Mouse (Mus musculus): ENCODE measurements around the gene Kmt2d. TPM values are rescaled to one million over a fixed set of nuclear protein-coding genes. Genes with fewer than 3 reads are reported as not detected.
"Not testable (repeated sequence)": the region's sequence is repeated elsewhere in the genome, so short reads cannot be mapped to it uniquely, and the experiment has no call there.

The Kmt2d gene
- polyA plus RNA-seq, 1 experiment: 267 TPM

DNA sequence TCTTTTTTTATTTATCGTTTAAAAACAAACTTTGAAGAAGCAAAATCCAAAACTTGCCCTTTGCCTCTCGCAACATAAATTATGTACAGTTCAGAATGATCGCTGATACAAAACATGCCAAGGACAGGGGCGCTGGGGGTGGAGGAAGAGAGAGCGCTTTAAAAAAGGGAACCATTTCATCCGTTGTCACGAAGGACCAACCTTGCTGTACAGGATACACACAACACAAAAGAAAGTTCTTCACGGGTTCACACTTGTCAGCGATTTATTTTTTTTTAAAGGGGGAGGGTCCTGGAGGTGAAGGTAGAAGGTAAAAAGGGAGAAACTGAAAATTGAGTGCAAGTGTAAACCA lies 39.3 kb downstream of the Kmt2d start:
- WGBS: 6% methylated on average over 9 of the region's 9 CpGs
- Histone ChIP-seq H3K4me1 (ENCODE audit: control insufficient read depth, insufficient read depth, low read length) (peaks cover 7% of the 10 kb centered on the region; the same call in 1 of the 2 replicates), H3K4me3 (ENCODE audit: insufficient read depth, low read depth, low read length) (peak overlapping the region; percentile 58), H3K27ac (ENCODE audit: insufficient read depth, low read depth, low read length) (peak overlapping the region; percentile 83)
- no peak for TF ChIP-seq POLR2A (IDR thresholded peaks at IDR 0.05; ENCODE audit: insufficient read depth, low read depth, low read length)
- TF ChIP-seq CTCF (IDR thresholded peaks at IDR 0.05; ENCODE audit: insufficient read depth, low read depth, low read length): no peak

DNA sequence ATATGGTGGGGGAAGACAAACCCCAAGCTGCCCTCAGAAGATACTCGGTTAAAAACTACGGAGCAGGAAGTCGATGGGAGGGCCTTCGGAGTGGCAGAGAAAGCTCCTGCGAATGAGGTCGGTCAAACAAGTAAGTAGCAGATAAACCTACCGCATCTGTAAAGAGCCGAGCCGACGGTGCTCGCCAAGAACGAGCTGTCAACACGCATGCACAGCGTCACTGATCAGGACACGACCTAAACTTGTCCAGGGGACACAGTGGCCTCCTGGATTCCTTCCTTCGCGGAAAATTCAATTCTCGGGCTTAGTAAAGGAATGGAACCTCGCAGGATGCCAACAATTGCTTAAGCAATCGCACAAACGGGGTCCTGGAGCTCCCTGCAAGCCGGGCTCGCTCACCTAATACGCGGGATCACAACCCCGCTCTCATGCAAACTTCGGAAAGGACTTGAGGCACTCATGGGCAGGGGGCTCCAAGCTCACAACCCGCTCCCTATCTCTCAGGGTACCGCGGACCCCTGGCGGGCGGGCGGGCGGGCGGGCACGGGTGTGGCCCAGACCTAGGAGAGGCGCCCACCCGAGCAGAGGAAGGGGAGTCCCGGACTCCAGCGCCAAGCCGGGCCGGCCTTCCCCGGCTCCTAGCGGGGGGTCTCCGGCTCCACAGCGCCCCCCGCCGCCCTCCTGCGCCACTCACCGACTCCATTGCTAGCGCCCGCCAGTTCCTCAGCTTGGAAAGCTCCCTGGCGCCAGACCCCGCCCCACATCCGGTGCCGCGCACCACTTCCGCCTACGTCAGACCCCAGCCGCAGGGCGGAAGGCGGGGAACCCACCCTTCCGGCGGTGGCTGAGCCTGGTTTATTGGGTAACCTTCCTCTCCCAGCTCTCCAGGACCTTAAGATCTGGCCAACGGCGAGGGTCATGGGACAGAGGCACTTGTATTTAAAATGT lies 40.0 kb downstream of the Kmt2d start, which contains the start of gene Prkag1:
Gene Prkag1, minus strand, starts transcription at position 786 of the 948 bp plus-strand sequence.
- Histone ChIP-seq H3K4me1 (ENCODE audit: control insufficient read depth, insufficient read depth, low read length) (peaks cover 7% of the 10 kb centered on the region; the same call in 1 of the 2 replicates), H3K27ac (ENCODE audit: insufficient read depth, low read depth, low read length) (peak within 1 kb of the TSS; percentile 83), H3K4me3 (ENCODE audit: insufficient read depth, low read depth, low read length) (peak within 1 kb of the TSS; percentile 58)
- WGBS: under 1% methylated on average over 65 of the region's 66 CpGs
- TF ChIP-seq CTCF (IDR thresholded peaks at IDR 0.05; ENCODE audit: insufficient read depth, low read depth, low read length) (peak; percentile 34; the same call in 1 of the 2 replicates), POLR2A (IDR thresholded peaks at IDR 0.05; ENCODE audit: insufficient read depth, low read depth, low read length) (no peak)

DNA sequence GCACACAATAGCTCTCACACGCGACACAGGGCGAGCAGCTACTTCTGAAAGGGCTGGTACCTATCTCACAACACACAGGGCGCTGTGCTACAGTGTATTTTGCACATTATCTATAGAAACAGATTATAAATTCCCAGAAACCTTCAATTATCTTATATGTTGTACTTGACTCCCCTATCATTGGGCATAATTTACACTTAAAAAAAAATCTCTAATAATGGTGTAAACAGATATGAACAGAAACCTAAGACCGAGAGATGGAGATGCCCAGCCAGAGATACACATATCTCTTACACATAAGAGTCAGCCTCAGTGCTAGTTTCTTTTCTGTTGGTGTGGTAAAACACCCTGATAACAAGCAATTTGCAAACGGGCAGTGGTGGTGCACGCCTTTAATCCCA lies 43.4 kb downstream of the Kmt2d start:
- 85% methylated on average over 7 of the region's 7 CpGs for WGBS
- no peak overlapping the region for H3K27ac ChIP-seq (ENCODE audit: insufficient read depth, low read depth, low read length)
- TF ChIP-seq CTCF (IDR thresholded peaks at IDR 0.05; ENCODE audit: insufficient read depth, low read depth, low read length): no peak
- no peak for TF ChIP-seq POLR2A (IDR thresholded peaks at IDR 0.05; ENCODE audit: insufficient read depth, low read depth, low read length)
- no peak overlapping the region for H3K4me3 ChIP-seq (ENCODE audit: insufficient read depth, low read depth, low read length)
- H3K4me1 ChIP-seq (ENCODE audit: control insufficient read depth, insufficient read depth, low read length): peaks cover 6% of the 10 kb centered on the region; the same call in 1 of the 2 replicates

DNA sequence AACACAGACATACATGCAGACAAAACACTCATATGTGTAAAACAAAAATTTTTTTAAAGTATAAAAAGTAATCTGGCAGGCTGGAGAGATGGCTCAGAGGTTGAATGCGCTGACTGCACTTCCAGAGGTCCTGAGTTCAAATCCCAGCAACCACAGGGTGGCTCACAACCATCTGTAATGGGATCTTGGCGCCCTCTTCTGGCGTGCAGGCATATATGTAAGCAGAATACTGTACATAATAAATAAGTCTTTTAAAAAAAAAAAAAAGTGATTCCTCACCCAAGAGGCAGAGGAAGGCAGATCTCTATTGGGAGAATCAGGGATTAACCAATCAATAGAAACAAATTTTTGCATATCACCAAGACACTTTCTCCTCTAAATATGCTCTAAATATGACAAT lies 47.6 kb downstream of the Kmt2d start:
- WGBS: 77% methylated on average over 3 of the region's 3 CpGs
- no peak overlapping the region for H3K27ac ChIP-seq (ENCODE audit: insufficient read depth, low read depth, low read length)
- H3K4me3 ChIP-seq (ENCODE audit: insufficient read depth, low read depth, low read length): no peak overlapping the region
- TF ChIP-seq CTCF (IDR thresholded peaks at IDR 0.05; ENCODE audit: insufficient read depth, low read depth, low read length): no peak
- TF ChIP-seq POLR2A (IDR thresholded peaks at IDR 0.05; ENCODE audit: insufficient read depth, low read depth, low read length): no peak
- peaks cover 2% of the 10 kb centered on the region; the same call in 1 of the 2 replicates for H3K4me1 ChIP-seq (ENCODE audit: control insufficient read depth, insufficient read depth, low read length)

DNA sequence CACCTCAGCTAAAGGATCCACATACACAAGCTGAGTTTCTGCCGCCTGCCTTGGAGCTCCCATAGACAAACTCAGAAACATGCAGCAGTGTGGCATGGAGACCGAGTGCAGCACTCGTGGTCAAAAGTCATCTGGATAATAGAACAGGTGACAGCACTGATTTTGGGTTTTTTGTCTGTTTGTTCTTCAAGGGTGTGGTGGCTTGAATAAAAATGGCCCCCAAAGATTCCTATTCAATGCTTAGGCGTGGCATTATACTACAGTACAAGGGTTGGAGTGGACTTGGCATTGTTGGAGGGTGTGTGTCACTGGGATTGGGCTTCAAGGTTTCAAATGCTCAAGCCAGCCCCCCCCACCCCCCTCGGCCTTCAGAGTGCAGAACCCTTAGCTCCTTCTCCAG lies 48.9 kb downstream of the Kmt2d start:
- Histone ChIP-seq H3K27ac (ENCODE audit: insufficient read depth, low read depth, low read length) (no peak overlapping the region), H3K4me3 (ENCODE audit: insufficient read depth, low read depth, low read length) (no peak overlapping the region), H3K4me1 (ENCODE audit: control insufficient read depth, insufficient read depth, low read length) (peaks cover 2% of the 10 kb centered on the region; the same call in 1 of the 2 replicates)
- 93% methylated on average over 5 of the region's 5 CpGs for WGBS
- TF ChIP-seq CTCF (IDR thresholded peaks at IDR 0.05; ENCODE audit: insufficient read depth, low read depth, low read length): no peak
- no peak for TF ChIP-seq POLR2A (IDR thresholded peaks at IDR 0.05; ENCODE audit: insufficient read depth, low read depth, low read length)

DNA sequence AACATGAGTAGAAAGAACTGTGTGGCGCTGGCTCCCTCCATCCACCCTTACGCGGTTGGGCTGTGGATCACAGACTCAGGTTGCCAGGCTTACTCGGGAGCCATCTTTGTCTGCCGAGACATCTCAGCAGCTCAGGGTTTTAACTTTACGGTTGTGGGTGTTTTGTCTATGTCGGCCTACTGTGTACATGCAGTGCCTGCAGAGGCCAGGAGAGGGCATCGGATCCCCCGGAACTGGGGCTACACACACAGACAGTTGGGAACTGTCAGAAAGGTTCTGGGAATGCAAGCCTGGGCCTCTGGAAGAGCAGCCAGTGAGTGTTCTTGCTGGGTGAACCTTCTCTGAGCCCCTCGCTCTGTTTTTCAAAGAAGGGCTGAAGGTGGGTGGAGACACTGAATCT lies 49.6 kb downstream of the Kmt2d start:
- no peak overlapping the region for H3K4me3 ChIP-seq (ENCODE audit: insufficient read depth, low read depth, low read length)
- no peak for TF ChIP-seq POLR2A (IDR thresholded peaks at IDR 0.05; ENCODE audit: insufficient read depth, low read depth, low read length)
- no peak for TF ChIP-seq CTCF (IDR thresholded peaks at IDR 0.05; ENCODE audit: insufficient read depth, low read depth, low read length)

DNA sequence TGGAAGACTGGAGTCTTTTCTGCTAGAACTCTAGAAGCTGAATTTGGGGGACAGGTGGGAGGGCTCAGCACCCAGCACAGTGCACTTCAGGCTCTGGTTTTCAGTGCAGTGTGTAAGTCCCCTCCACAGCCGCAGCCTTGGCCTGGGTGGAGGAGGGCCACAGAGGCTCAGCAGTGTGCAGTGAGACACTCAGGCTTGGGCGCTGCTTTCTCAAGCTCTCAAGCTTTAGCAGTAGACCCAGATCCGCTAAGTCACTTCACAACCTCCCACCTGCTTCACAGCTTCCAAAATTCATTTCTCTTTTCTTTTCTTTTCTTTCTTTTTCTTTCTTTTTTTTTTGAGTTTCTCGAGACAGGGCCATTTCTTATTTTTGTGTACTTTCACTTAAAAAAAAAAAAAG lies 50.1 kb downstream of the Kmt2d start:
- H3K27ac ChIP-seq (ENCODE audit: insufficient read depth, low read depth, low read length): no peak overlapping the region
- H3K4me1 ChIP-seq (ENCODE audit: control insufficient read depth, insufficient read depth, low read length): peaks cover 2% of the 10 kb centered on the region; the same call in 1 of the 2 replicates
- no peak overlapping the region for H3K4me3 ChIP-seq (ENCODE audit: insufficient read depth, low read depth, low read length)
- TF ChIP-seq POLR2A (IDR thresholded peaks at IDR 0.05; ENCODE audit: insufficient read depth, low read depth, low read length) (no peak), CTCF (IDR thresholded peaks at IDR 0.05; ENCODE audit: insufficient read depth, low read depth, low read length) (no peak)
- WGBS: 55% methylated on average over 4 of the region's 4 CpGs

More for the DNA sequence above, 49.6 kb downstream of the Kmt2d start:
- 34% methylated on average over 10 of the region's 10 CpGs for WGBS
- H3K27ac ChIP-seq (ENCODE audit: insufficient read depth, low read depth, low read length): no peak overlapping the region
- H3K4me1 ChIP-seq (ENCODE audit: control insufficient read depth, insufficient read depth, low read length): peaks cover 2% of the 10 kb centered on the region; the same call in 1 of the 2 replicates

DNA sequence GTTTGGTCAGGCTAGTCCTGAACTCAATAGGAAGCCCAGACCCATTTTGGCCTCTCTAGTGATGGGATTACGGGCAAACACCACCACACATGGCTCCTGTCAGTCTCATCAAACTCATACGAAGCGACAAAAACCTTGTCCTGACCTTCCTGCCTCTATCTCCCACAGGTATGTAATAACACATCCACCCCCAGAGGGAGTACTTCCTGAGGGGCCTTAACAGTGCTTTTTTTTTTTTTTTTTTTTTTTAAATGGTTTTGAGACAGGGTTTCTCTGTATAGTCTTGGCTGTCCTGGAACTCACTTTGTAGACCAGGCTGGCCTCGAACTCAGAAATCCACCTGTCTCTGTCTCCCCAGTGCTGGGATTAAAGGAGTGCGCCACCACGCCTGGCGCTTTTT lies 52.8 kb downstream of the Kmt2d start:
- no peak overlapping the region for H3K27ac ChIP-seq (ENCODE audit: insufficient read depth, low read depth, low read length)
- H3K4me1 ChIP-seq (ENCODE audit: control insufficient read depth, insufficient read depth, low read length): peaks cover 7% of the 10 kb centered on the region
- H3K4me3 ChIP-seq (ENCODE audit: insufficient read depth, low read depth, low read length): no peak overlapping the region
- 93% methylated on average over 7 of the region's 7 CpGs for WGBS
- TF ChIP-seq CTCF (IDR thresholded peaks at IDR 0.05; ENCODE audit: insufficient read depth, low read depth, low read length) (no peak), POLR2A (IDR thresholded peaks at IDR 0.05; ENCODE audit: insufficient read depth, low read depth, low read length) (no peak)

DNA sequence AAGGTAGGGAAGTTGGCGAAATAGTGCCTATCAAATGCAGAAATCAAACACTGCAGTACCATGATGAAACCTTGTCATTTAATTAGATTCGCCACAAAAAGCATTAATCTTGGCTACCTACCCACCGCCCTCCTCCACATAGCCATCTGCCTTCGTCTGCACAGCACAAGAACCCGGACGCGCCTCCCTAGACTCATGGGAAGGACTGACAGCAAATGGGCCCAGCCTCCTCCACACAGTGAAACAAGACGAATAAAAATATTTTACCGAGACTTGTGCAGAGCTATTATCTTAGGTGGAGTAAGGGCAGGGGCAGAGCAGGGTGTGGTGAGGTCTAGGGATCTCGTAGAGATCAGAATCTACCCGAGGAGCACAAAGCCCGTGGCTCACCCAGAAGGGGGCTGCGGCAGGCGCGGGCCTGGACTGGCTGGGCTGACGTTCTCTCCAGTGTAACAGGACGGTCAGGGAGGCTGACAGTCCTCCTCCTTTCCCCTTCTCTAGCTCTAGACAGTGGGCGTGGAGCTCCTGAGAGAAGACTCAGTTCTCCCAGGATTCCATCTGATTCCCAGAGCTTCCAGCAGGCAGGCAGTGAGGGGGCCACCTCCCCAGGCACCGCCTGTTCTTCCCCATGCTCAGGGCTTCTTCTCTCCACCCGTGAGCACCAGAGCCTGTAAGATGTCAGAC lies 58.1 kb downstream of the Kmt2d start:
- 63% methylated on average over 20 of the region's 20 CpGs for WGBS
- Histone ChIP-seq H3K4me1 (ENCODE audit: control insufficient read depth, insufficient read depth, low read length) (peaks cover 31% of the 10 kb centered on the region), H3K4me3 (ENCODE audit: insufficient read depth, low read depth, low read length) (no peak overlapping the region), H3K27ac (ENCODE audit: insufficient read depth, low read depth, low read length) (peak overlapping the region; percentile 13)
- TF ChIP-seq POLR2A (IDR thresholded peaks at IDR 0.05; ENCODE audit: insufficient read depth, low read depth, low read length): no peak
- TF ChIP-seq CTCF (IDR thresholded peaks at IDR 0.05; ENCODE audit: insufficient read depth, low read depth, low read length): no peak

DNA sequence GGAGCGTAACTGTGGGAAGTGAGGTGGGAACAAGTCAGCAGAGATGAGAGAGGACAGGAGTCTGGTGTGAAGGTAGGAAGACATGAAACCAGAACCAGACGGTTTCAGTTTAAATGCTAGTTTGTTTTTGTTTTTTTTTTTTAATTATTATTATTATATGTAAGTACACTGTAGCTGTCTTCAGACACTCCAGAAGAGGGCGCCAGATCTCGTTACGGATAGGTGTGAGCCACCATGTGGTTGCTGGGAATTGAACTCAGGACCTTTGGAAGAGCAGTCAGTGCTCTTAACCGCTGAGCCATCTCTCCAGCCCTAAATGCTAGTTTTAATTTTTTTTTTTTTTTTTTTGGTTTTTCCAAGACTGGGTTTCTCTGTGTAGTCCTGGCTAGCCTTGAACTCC lies 60.8 kb downstream of the Kmt2d start:
- Histone ChIP-seq H3K4me1 (ENCODE audit: control insufficient read depth, insufficient read depth, low read length) (peaks cover 42% of the 10 kb centered on the region), H3K27ac (ENCODE audit: insufficient read depth, low read depth, low read length) (peak overlapping the region; percentile 100)
- not testable (repeated sequence) for H3K4me3 ChIP-seq (ENCODE audit: insufficient read depth, low read depth, low read length)
- WGBS: 73% methylated on average over 6 of the region's 6 CpGs
